ENCODE assay signal across 7 mouse cellular contexts in the genomic region with DNA sequence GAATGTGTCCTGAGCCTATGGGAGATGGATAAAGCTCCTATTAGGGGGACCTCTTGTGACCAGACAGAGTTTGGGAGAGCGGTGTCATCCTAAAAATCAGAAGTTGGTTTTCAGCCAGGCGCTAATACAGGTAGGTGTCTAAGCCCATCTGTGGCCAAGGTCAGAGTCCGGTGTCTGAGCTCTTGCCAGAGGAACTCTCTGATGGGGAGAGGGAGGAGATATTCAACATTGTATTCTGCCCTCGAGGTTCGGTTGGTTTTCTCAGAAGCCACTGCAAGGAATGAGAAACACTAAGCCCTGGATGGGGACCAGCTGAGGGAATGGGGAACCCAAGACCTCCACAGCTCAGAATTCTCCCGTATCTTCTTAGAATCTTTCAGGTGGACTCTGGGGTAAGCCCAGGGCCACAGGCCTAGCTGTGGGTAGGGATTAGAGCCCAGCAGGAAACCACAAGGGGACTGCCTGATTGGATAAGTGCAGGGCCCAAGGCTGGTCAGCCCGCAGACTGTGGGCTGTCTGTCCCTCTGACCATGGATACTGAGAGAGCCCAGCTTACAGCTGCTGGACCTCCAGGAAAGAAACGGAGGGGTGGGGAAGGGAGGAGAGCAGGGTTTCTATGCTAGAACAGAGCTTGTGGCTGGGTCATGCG. TPM values are rescaled to one million over a fixed set of nuclear protein-coding genes. Genes with fewer than 3 reads are reported as not detected.
DNase-seq lines count a peak whose midpoint lies in the region; ATAC-seq and TF ChIP-seq lines count a peak whose summit lies in the region.

No protein-coding gene starts in this region.

- H3K4me3 ChIP-seq in lung, postnatal 0 days (ENCODE audit: low read depth, low read length): no peak overlapping the region
- peak overlapping the region; percentile 92 for H3K4me3 ChIP-seq in forebrain, embryonic 10.5 days
- peak overlapping the region; percentile 87 for H3K4me3 ChIP-seq in limb, embryonic 15.5 days
- H3K4me3 ChIP-seq in stomach, postnatal 0 days (ENCODE audit: low read depth, low read length): peak overlapping the region; percentile 81

- peaks cover 22% of the 10 kb centered on the region; the same call in 1 of the 2 replicates for H3K4me1 ChIP-seq in lung, postnatal 0 days (ENCODE audit: insufficient read depth, low read depth, low read length)
- peaks cover 57% of the 10 kb centered on the region for H3K4me1 ChIP-seq in forebrain, embryonic 10.5 days
- H3K4me1 ChIP-seq in limb, embryonic 15.5 days: peaks cover 59% of the 10 kb centered on the region
- H3K4me1 ChIP-seq in stomach, postnatal 0 days (replicated peaks; ENCODE audit: control insufficient read depth, insufficient read depth): peaks cover 4% of the 10 kb centered on the region

- DNase-seq in lung, postnatal 0 days (ENCODE audit: low spot score): no peak
- DNase-seq in lung, postnatal 10 days: no peak
- no peak for DNase-seq in forebrain, embryonic 10.5 days (ENCODE audit: extremely low spot score, low spot score)
- DNase-seq in stomach, postnatal 0 days (ENCODE audit: low spot score): no peak
- no peak for DNase-seq in layer of hippocampus, adult 8-10 months (ENCODE audit: low spot score in 2 of 2)
- DNase-seq in layer of hippocampus, postnatal 14 days (ENCODE audit: low spot score in 2 of 2): no peak

- no peak overlapping the region; the same call in 1 of the 2 replicates for H3K9ac ChIP-seq in lung, postnatal 0 days (replicated peaks; ENCODE audit: low read depth)
- 0 out of 2 replicates have a peak overlapping the region, but pooled peaks have one; percentile 50 for H3K9ac ChIP-seq in limb, embryonic 15.5 days
- H3K9ac ChIP-seq in stomach, postnatal 0 days (ENCODE audit: low read length): peak overlapping the region; percentile 64

- no peaks in the 10 kb centered on the region for H3K27me3 ChIP-seq in lung, postnatal 0 days (replicated peaks; ENCODE audit: insufficient read depth, low read length)
- H3K27me3 ChIP-seq in forebrain, embryonic 10.5 days (ENCODE audit: poor library complexity, severe bottlenecking): peaks cover 75% of the 10 kb centered on the region
- peaks cover 9% of the 10 kb centered on the region for H3K27me3 ChIP-seq in limb, embryonic 15.5 days
- H3K27me3 ChIP-seq in stomach, postnatal 0 days (ENCODE audit: control insufficient read depth, insufficient read depth, low read length): no peaks in the 10 kb centered on the region

- no peak for TF ChIP-seq CTCF in lung, postnatal 0 days (IDR thresholded peaks at IDR 0.05)
- TF ChIP-seq CTCF in stomach, postnatal 0 days (IDR thresholded peaks at IDR 0.05; ENCODE audit: low read depth): no peak

- peak overlapping the region; percentile 29; the same call in 1 of the 2 replicates for H3K27ac ChIP-seq in lung, postnatal 0 days (ENCODE audit: low read length)
- peak overlapping the region; percentile 97 for H3K27ac ChIP-seq in forebrain, embryonic 10.5 days
- H3K27ac ChIP-seq in limb, embryonic 15.5 days: peak overlapping the region; percentile 94
- peak overlapping the region; percentile 58 for H3K27ac ChIP-seq in stomach, postnatal 0 days (replicated peaks)

- no peaks in the 10 kb centered on the region for H3K9me3 ChIP-seq in lung, postnatal 0 days (ENCODE audit: low read length)
- no peaks in the 10 kb centered on the region for H3K9me3 ChIP-seq in forebrain, embryonic 10.5 days
- H3K9me3 ChIP-seq in limb, embryonic 15.5 days: no peaks in the 10 kb centered on the region
- H3K9me3 ChIP-seq in stomach, postnatal 0 days (ENCODE audit: control insufficient read depth, low read length): no peaks in the 10 kb centered on the region

- H3K36me3 ChIP-seq in lung, postnatal 0 days (ENCODE audit: insufficient read depth, low read length): no peaks in the 10 kb centered on the region
- H3K36me3 ChIP-seq in forebrain, embryonic 10.5 days (replicated peaks): peaks cover 16% of the 10 kb centered on the region
- H3K36me3 ChIP-seq in limb, embryonic 15.5 days: peaks cover 20% of the 10 kb centered on the region
- no peaks in the 10 kb centered on the region for H3K36me3 ChIP-seq in stomach, postnatal 0 days (ENCODE audit: control insufficient read depth, insufficient read depth, low read length)

- H3K4me2 ChIP-seq in lung, postnatal 0 days (replicated peaks; ENCODE audit: low read depth, low read length): peak overlapping the region; percentile 83
- peak overlapping the region; percentile 80 for H3K4me2 ChIP-seq in limb, embryonic 15.5 days
- peak overlapping the region; percentile 86 for H3K4me2 ChIP-seq in stomach, postnatal 0 days (replicated peaks; ENCODE audit: low read depth)

- WGBS in lung, postnatal 0 days: 43% methylated on average over 9 of the region's 9 CpGs
- WGBS in forebrain, embryonic 10.5 days: 41% methylated on average over 9 of the region's 9 CpGs
- WGBS in limb, embryonic 15.5 days: 32% methylated on average over 9 of the region's 9 CpGs
- 45% methylated on average over 9 of the region's 9 CpGs for WGBS in stomach, postnatal 0 days

- no peak for ATAC-seq in lung, postnatal 0 days
- ATAC-seq in limb, embryonic 15.5 days (ENCODE audit: insufficient number of reproducible peaks, low FRiP score, low TSS enrichment, low read depth): no peak
- ATAC-seq in stomach, postnatal 0 days (ENCODE audit: low FRiP score, low TSS enrichment): no peak

- no peak for TF ChIP-seq EP300 in lung, postnatal 0 days (IDR thresholded peaks at IDR 0.05)
- TF ChIP-seq EP300 in stomach, postnatal 0 days (optimal IDR thresholded peaks at IDR 0.05): no peak

RNA-seq across cellular contexts. Expression of gene Ccdc102a, which starts 1.5 kb away (rescaled TPM):
- polyA plus RNA-seq in lung, postnatal 0 days (2015; fragmentation: Nextera tagmentation; extraction: Ambion mirVana): 14.6 and 17.2 TPM in 2 replicates
- 11.9 and 13.5 TPM in 2 replicates for polyA plus RNA-seq in forebrain, embryonic 10.5 days (2016; fragmentation: Nextera tagmentation; extraction: Ambion mirVana)
- 39.5 and 41.8 TPM in 2 replicates for polyA plus RNA-seq in limb, embryonic 15.5 days (2015; fragmentation: Nextera tagmentation; extraction: Ambion mirVana)
- polyA plus RNA-seq in stomach, postnatal 0 days (2015; fragmentation: Nextera tagmentation; extraction: Ambion mirVana): 12.0 and 12.7 TPM in 2 replicates
- total RNA-seq in layer of hippocampus, adult 8-10 months (2022): 1 to 10 TPM; 1.0 to 2.6 (median 1.4) TPM
- total RNA-seq in layer of hippocampus, postnatal 14 days (2021): 1 to 10 TPM; 2.7 to 3.8 TPM

RNA-seq across cellular contexts. Expression of gene Adgrg5, which starts 7.1 kb away (rescaled TPM):
- polyA plus RNA-seq in lung, postnatal 0 days (2015; fragmentation: Nextera tagmentation; extraction: Ambion mirVana): 0.19 and 0.31 TPM in 2 replicates
- polyA plus RNA-seq in forebrain, embryonic 10.5 days (2016; fragmentation: Nextera tagmentation; extraction: Ambion mirVana): 0.43 and 0.62 TPM in 2 replicates
- polyA plus RNA-seq in limb, embryonic 15.5 days (2015; fragmentation: Nextera tagmentation; extraction: Ambion mirVana): 0.22 TPM in 1 of 2 replicates, not detected in the other
- polyA plus RNA-seq in stomach, postnatal 0 days (2015; fragmentation: Nextera tagmentation; extraction: Ambion mirVana): 0.15 and 0.27 TPM in 2 replicates
- under 1 TPM in 2 of 4 experiments, not detected in 2; 0.73 to 0.85 TPM for total RNA-seq in layer of hippocampus, adult 8-10 months (2022)
- not detected for total RNA-seq in layer of hippocampus, postnatal 14 days (2021)

RNA-seq across cellular contexts. Expression of gene Dok4, which starts 40.3 kb away (rescaled TPM):
- polyA plus RNA-seq in lung, postnatal 0 days (2015; fragmentation: Nextera tagmentation; extraction: Ambion mirVana): 42.7 and 47.5 TPM in 2 replicates
- 14.4 and 14.9 TPM in 2 replicates for polyA plus RNA-seq in forebrain, embryonic 10.5 days (2016; fragmentation: Nextera tagmentation; extraction: Ambion mirVana)
- 28.2 and 32.1 TPM in 2 replicates for polyA plus RNA-seq in limb, embryonic 15.5 days (2015; fragmentation: Nextera tagmentation; extraction: Ambion mirVana)
- polyA plus RNA-seq in stomach, postnatal 0 days (2015; fragmentation: Nextera tagmentation; extraction: Ambion mirVana): 19.3 and 20.5 TPM in 2 replicates
- total RNA-seq in layer of hippocampus, adult 8-10 months (2022): 10 to 100 TPM; 18.1 to 22.7 (median 19.8) TPM
- total RNA-seq in layer of hippocampus, postnatal 14 days (2021): 10 to 100 TPM; 50.2 to 54.1 TPM

RNA-seq across cellular contexts. Expression of gene Adgrg1, which starts 58.1 kb away (rescaled TPM):
- polyA plus RNA-seq in lung, postnatal 0 days (2015; fragmentation: Nextera tagmentation; extraction: Ambion mirVana): 33.9 and 39.0 TPM in 2 replicates
- 94.8 and 107 TPM in 2 replicates for polyA plus RNA-seq in forebrain, embryonic 10.5 days (2016; fragmentation: Nextera tagmentation; extraction: Ambion mirVana)
- polyA plus RNA-seq in limb, embryonic 15.5 days (2015; fragmentation: Nextera tagmentation; extraction: Ambion mirVana): 23.2 and 25.0 TPM in 2 replicates
- polyA plus RNA-seq in stomach, postnatal 0 days (2015; fragmentation: Nextera tagmentation; extraction: Ambion mirVana): 42.4 and 50.9 TPM in 2 replicates
- total RNA-seq in layer of hippocampus, adult 8-10 months (2022): 10 to 100 TPM; 81.5 to 97.4 (median 90.2) TPM
- 100 to 1,000 TPM; 113 to 146 TPM for total RNA-seq in layer of hippocampus, postnatal 14 days (2021)

RNA-seq across cellular contexts. Expression of gene Polr2c, which starts 59.2 kb away (rescaled TPM):
- polyA plus RNA-seq in lung, postnatal 0 days (2015; fragmentation: Nextera tagmentation; extraction: Ambion mirVana): 98.4 and 103 TPM in 2 replicates
- polyA plus RNA-seq in forebrain, embryonic 10.5 days (2016; fragmentation: Nextera tagmentation; extraction: Ambion mirVana): 176 and 179 TPM in 2 replicates
- 121 and 122 TPM in 2 replicates for polyA plus RNA-seq in limb, embryonic 15.5 days (2015; fragmentation: Nextera tagmentation; extraction: Ambion mirVana)
- polyA plus RNA-seq in stomach, postnatal 0 days (2015; fragmentation: Nextera tagmentation; extraction: Ambion mirVana): 70.4 and 72.7 TPM in 2 replicates
- 10 to 100 TPM; 62.9 to 80.4 (median 72.9) TPM for total RNA-seq in layer of hippocampus, adult 8-10 months (2022)
- 10 to 100 TPM; 50.0 to 57.8 TPM for total RNA-seq in layer of hippocampus, postnatal 14 days (2021)

Comparison
In these comparisons a context has a peak if more than half of its experiments do, and no peak if none do; other contexts are left out.
1. H3K27ac ChIP-seq: peak in every context shown above with its lines; median percentile 97 in forebrain, embryonic 10.5 days; 94 in limb, embryonic 15.5 days; 58 in stomach, postnatal 0 days; 29 in lung, postnatal 0 days.